Mouse (Mus musculus): ENCODE measurements around the gene Unk.

Gene Unk

DNA sequence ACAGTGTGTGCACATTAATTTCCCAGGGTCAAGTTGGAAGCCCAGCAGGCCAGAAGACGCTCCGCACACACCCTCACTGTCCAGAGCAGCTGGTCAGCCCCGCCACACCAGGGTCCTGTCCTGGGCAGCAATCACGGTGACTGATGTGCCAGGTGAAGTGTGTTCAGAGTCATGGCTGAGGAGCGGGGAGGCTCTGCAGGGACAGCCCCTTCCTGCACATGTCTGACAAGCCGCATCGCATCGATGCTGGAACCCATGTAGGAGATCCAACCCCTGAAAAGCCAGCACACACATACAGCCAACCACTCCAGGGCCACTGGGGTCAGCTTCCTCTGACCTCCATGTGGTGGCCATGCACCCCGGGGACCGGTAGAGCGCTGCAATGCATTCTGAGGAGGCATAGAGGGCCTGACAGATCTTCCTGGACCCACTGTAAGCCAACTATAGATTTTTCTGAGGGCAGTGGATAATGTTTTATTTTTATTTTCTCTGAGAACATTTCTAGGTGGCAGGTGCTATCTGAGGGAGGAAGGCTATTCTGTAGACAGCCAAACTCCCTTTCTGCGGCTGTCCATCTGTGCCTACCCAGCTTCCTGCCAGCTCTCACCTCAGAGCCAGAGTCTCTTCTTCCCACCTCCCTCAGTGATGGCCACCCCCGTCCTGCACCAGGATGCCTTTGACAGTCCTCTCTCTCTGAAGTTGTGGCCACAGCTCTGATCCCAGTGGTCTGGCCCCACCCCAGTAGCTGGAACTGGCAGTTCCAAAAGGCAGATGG is 31.7 kb downstream of the Unk start:
- DNase-seq (ENCODE audit: low read depth, low spot score): no peak

DNA sequence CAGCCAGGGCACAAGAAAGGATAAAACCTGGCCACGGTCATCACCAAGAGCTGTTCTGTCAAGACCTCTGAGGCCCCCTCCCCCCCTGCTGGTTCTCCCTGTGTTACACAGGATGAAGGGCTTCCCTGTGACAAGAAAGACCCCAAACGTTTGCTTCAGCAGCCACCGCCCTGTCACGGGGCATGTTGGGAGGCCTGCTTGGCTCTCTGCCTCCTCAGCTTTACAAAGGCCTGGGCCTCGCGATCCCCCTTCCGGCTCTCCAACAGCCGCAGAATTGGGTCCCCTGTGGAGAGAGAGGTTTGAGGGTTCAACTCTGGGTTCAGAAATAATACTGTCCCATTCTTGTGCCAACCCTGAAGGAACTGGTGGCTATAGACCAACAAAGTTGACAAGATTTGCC is 32.4 kb downstream of the Unk start:
- DNase-seq (ENCODE audit: low read depth, low spot score): no peak

DNA sequence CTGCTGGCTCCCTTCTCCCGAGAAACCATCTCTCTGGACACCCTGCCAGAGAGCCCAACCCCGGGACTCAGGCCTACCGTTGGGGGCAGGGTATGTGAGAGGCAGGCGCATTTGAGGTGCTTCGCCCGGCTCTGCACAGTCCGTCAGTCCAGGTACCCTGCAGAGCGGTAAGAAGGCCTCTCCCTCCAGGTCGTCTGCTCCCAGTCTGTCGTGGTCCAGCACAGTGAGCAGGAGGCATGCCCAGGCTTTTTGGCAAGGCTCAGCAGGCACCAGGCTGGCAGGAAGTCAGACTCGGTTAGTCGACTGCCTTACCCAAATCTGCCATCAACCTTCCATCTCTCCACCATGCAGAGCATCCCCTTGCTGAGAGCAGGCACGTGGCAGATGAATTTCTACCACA is 33.4 kb downstream of the Unk start:
- no peak for DNase-seq (ENCODE audit: low read depth, low spot score)

- no peak for DNase-seq (ENCODE audit: low read depth, low spot score)
Measured at GRCm38 (mm10) chr11:116064187-116064867, 34.2 kb downstream of the Unk start.

DNA sequence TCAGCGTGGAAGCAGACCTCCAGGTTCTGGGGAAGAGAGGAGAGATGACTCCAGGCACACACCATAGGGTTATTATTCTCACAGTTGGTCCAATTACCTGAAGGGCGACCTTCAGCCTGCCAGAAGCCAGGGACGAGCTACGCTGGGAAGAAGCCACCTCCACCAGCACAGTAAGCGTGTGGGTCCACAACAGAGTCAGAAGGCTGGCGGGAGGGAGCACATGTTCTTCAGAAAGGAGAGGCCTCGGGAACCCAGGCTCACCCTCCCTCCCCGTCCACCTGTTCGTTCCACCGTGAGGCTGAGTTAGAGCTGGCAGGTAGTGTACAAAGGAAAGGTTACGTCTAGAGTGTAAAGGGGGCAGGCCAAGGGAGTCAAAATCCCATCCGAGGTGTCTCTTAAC is 35.2 kb downstream of the Unk start:
- no peak for DNase-seq (ENCODE audit: low read depth, low spot score)

- no peak for DNase-seq (ENCODE audit: low read depth, low spot score)
Measured at GRCm38 (mm10) chr11:116071510-116071909, 41.4 kb downstream of the Unk start.

DNA sequence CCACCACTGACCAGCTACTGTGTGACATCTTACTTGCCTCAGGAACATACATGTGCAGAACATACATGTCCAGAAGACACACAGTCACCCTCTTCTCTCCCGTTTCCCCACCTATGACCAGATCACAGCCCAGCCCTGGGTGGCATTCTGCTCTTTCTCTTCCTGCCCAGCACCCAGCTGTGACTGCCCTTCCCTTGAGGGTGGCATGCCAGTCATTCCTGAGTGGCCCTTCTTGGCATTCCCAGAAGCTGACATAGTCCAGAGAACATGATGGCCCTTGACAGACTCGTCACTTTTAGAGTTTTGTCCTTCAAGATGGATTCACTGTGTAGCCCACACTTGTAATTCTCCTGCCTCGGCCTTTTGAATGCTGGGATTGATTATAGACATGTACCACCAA is 42.5 kb downstream of the Unk start:
- DNase-seq (ENCODE audit: low read depth, low spot score): no peak

- no peak for DNase-seq (ENCODE audit: low read depth, low spot score)
Measured at GRCm38 (mm10) chr11:116074436-116074991, 44.4 kb downstream of the Unk start.

DNA sequence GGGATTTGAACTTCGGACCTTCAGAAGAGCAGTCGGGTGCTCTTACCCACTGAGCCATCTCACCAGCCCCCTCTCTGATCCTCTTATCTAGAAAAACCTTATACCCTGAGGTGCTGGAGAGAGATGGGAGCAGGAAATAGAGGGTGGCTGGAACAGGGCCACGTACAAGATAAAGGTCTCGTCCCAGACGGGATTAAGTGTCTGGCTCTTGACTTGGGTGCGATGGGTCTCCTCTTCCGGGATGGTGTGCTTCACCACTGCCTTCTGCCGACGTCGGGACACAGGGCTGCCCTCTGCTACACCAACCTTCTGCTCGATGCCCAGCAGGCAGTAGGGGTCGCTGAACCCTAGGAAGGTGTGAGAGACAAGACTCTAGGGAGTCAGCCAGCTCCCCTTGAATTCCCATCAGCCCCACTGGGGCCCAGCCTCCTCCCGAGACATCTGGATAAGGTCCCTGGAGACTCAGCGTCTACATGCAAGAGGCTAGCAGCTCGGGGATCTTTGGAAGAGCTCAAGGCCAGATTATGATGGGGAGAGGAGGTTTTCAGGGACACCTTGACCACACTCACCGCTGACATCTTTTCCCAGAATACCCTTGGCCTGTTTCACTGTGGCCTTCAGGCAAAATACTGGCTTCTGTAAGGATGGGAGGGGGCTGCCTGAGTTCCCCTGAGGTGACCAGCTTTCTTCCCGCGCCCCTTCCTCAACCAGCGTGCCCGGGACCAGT is 45.6 kb downstream of the Unk start:
- DNase-seq (ENCODE audit: low read depth, low spot score): no peak

GRCm38 (mm10) chr11:116076266-116076540 is 46.1 kb downstream of the Unk start:
- DNase-seq (ENCODE audit: low read depth, low spot score): no peak

- no peak for DNase-seq (ENCODE audit: low read depth, low spot score)
Measured at GRCm38 (mm10) chr11:116076836-116077235, 46.7 kb downstream of the Unk start.

DNA sequence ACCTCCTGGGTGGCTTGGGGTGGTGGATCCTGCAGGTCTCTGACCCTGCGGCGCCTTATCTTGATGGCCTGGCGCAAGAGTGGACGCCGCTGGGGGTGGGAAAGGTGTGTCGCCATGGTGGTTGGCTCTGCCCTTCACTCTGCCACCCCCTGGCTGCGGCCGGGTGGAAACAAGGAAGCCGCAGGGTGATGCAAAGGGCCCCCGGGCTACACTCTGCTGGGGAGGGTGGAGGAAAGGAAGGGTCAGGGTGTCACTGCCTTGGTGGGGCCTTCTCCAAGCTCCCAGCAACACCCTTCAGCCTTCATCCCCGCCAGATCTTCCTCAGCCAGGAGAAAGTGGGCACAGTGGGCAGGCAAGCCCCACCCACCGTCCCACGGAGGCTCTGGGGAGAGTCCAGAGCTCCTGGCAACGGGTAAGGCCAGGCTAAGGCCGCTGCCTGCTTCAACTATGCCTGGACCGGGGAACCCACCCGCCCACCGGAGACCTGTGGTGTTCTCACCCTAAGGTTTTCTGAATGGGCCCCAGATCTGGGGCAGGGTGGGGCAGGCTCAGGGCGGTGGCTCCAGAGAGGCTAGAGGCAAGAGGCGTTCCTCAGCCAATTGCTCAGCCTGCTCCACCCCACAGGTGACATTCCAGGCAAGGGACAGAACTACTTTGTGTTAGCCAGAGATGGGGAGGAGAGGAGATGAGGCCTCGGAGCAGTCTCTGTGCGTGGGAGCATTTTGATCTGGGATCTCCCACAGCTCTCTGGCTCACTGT is 47.5 kb downstream of the Unk start, which contains the start of gene Unc13d:
Gene Unc13d (minus strand): TSS at position 516 of the 759 bp plus-strand sequence.
- no peak for DNase-seq (ENCODE audit: low read depth, low spot score)

- DNase-seq (ENCODE audit: low read depth, low spot score): no peak
Measured at GRCm38 (mm10) chr11:116078221-116078620, 48.1 kb downstream of the Unk start.

- DNase-seq (ENCODE audit: low read depth, low spot score): no peak
Measured at GRCm38 (mm10) chr11:116078676-116079320, 48.7 kb downstream of the Unk start.

DNA sequence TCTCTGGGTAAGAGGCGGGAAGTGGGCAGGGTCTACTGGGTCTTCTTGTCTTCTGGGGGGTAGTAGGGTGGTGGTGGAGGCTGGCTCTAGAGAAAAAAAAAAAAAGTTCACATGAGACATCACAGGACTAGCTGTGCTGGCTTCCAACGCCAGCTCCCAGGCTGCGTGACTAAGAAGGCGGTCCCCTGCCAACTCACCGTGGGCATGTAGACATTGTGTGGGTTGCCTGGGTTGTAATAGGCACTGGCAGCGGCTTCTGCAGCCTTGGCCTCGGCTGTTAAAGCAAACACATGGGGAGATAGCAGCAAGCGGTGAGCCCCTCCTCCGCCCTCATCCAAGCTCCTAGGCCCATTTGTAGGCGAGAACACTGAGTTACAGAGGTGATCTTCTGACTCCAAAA is 49.4 kb downstream of the Unk start:
- no peak for DNase-seq (ENCODE audit: low read depth, low spot score)

DNA sequence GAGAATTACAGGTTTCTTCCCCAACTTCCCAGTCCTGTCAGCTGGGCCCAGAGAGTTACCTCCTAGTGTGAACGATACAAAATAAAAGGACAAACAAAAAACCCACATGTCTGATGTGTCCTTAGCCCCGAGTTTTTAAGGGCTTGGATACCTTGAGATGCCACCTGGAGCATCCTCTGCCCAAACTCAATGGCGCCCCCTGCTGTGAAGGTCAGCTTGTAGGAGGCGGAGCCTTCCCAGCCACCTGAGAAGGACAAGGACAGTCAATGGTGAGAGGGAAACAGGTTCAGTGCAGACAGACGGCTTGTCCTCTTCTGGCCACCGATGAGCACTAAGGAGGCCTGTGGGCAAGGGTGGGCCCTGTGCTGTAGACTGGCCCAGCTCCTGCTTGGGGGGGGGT is 51.0 kb downstream of the Unk start:
- no peak for DNase-seq (ENCODE audit: low read depth, low spot score)

DNA sequence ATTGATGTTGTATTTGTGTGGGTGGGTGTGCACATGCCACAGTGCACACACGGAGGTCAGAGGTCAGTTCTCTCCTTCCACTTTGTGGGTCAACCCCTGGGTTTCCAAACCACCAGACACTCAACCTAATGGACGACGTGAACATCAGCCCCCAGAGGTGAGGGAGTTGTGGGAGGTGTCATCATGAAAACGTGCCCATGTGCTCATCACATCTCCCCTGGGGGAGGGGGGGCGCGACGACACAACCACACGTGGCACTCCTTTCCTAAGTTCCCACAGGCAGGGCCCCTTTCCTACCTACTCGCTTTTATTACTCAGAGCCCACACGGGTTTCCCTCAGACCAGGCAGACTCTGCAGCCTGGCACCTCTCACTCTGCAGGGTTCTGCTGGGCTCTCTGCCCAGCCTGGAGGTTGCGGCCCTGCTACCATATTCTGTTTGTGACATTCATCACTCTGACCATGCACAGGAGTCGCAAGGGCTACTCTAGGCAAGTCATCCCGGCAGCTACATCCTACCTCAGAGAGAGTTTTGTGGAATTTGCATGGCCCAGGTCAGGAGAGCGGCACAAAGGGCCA is 53.1 kb downstream of the Unk start:
- DNase-seq (ENCODE audit: low read depth, low spot score): no peak

DNA sequence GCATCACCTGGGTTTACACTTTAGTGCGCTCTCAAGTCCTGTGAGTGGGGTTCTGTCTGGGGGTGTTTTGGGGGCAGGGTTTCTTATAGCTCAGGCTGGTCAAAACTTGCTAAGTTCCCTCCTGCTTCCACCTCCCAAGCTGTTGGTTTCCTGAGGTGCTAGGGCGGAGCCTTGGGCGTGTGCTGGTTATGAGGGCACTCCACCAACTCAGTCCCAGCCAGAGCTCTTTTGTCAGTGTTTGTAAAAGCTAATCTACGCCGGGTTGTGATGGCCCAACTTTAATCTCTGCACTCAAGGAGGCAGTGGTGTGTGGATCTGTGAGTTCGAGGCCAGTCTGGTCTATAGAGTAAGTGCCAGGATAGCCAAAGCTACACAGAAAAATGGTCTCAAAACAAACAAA is 54.0 kb downstream of the Unk start:
- DNase-seq (ENCODE audit: low read depth, low spot score): no peak

GRCm38 (mm10) chr11:116086258-116087193 is 56.4 kb downstream of the Unk start, which contains the start of gene Wbp2:
TSS of gene Wbp2 (minus strand) at chr11:116086995.
- DNase-seq (ENCODE audit: low read depth, low spot score): peak; percentile 97
